Mouse (Mus musculus) heart, adult 2 months (tissue): ENCODE results near the gene Anks1b. TPM values are rescaled to one million over a fixed set of nuclear protein-coding genes. Genes with fewer than 3 reads are reported as not detected.

Source experiments
- DNase-seq, 2 experiments: peaks; one replicate each; pipeline ENCODE4 v3.0.0; 2021
- H3K27ac ChIP-seq: fragments of 200-600 bp; 2 replicates; pipeline ENCODE4 v1.8.1; 2022
- H3K27me3 ChIP-seq: fragments of 200-500 bp; 2 replicates; pipeline ENCODE4 v1.6.1; 2012; ENCODE audit warnings: mild to moderate bottlenecking, low read length, inconsistent platforms, mixed read lengths; ENCODE audit not compliant: control insufficient read depth, insufficient read depth
- H3K36me3 ChIP-seq: fragments of 200-500 bp; 2 replicates; pipeline ENCODE4 v1.6.1; 2012; ENCODE audit warnings: low read length, inconsistent platforms; ENCODE audit not compliant: control insufficient read depth, insufficient read depth
- H3K4me1 ChIP-seq: fragments of 200-500 bp; 2 replicates; pipeline ENCODE4 v1.6.1; 2011; ENCODE audit warnings: low read length; ENCODE audit not compliant: control insufficient read depth, insufficient read depth
- H3K4me3 ChIP-seq: fragments of 200-600 bp; 2 replicates; pipeline ENCODE4 v1.8.1; 2022
- H3K79me2 ChIP-seq: fragments of 200-500 bp; replicated peaks from 2 replicates; pipeline ENCODE4 v1.6.1; 2012; ENCODE audit warnings: mild to moderate bottlenecking, inconsistent platforms, low read length, moderate library complexity, mixed read lengths; ENCODE audit not compliant: control insufficient read depth, insufficient read depth
- H3K9ac ChIP-seq: fragments of 200-500 bp; 2 replicates; pipeline ENCODE4 v1.6.1; 2012; ENCODE audit warnings: low read depth, mild to moderate bottlenecking, control low read depth, inconsistent platforms, low read length, mixed read lengths
- CTCF ChIP-seq: fragments of 200-600 bp; IDR thresholded peaks from 2 replicates; pipeline ENCODE4 v1.8.1; 2022; ENCODE audit warnings: antibody characterized with exemption, mild to moderate bottlenecking, moderate library complexity
- EP300 ChIP-seq: fragments of 200-500 bp; IDR thresholded peaks from 2 replicates; pipeline ENCODE4 v1.6.1; 2011; ENCODE audit warnings: low read depth, low read length, control low read depth; ENCODE audit not compliant: insufficient read depth
- POLR2A ChIP-seq: fragments of 200-500 bp; IDR thresholded peaks from 2 replicates; pipeline ENCODE4 v1.6.1; 2011; ENCODE audit warnings: mild to moderate bottlenecking, low read depth, low read length, control low read depth; ENCODE audit not compliant: insufficient read depth
- WGBS: fragments of 180-500 bp; shearing (Covaris S2); methylation state at CpG from one replicate; pipeline ENCODE4 v1.1.7; 2018; 5-methylcytosine and 5-hydroxymethylcytosine counted together
- intact Hi-C: fragments of 180-260 bp; cut with DNase I; formaldehyde crosslinking; loops from one replicate; pipeline ENCODE4 v1.15.1; 2025
- polyA plus RNA-seq: library from polyadenylated mRNA; depleted of rRNA; stranded (reverse); fragments of >200 nt; gene quantifications from 2 replicates; pipeline ENCODE4 v1.2.3, GENCODE M21; 2012
- total RNA-seq, 2 experiments: library from RNA; stranded (reverse); gene quantifications; 2 replicates each; pipeline ENCODE4 v1.2.3; 2021

Anks1b gene
- total and polyA plus RNA-seq, 3 experiments = 0.16 to 0.80 (median 0.52) TPM

- H3K27ac ChIP-seq = no peak overlapping the region
- intact Hi-C loops = no loop called here
- DNase-seq = no peak
- TF ChIP-seq CTCF (0 out of 2 replicates have a peak, but pooled peaks have one; percentile 9), POLR2A (no peak), EP300 (no peak)
- 0 out of 2 replicates have a peak overlapping the region, but pooled peaks have one; percentile 9 for H3K9ac ChIP-seq
- H3K79me2 ChIP-seq = no peaks in the 10 kb centered on the region
- H3K36me3 ChIP-seq = no peaks in the 10 kb centered on the region
- 0 out of 2 replicates have a peak, but pooled peaks cover 3% of the 10 kb centered on the region for H3K27me3 ChIP-seq
- WGBS = 2% methylated on average over 17 of the region's 56 CpGs
- peak overlapping the region; percentile 36 for H3K4me3 ChIP-seq
- H3K4me1 ChIP-seq = no peaks in the 10 kb centered on the region; the same call in 1 of the 2 replicates
Measured at GRCm38 (mm10) chr10:89872501-89873145, 686 bp upstream of the Anks1b start.

GRCm38 (mm10) chr10:89874036-89874435, 727 bp downstream of the Anks1b start:
- H3K27ac ChIP-seq = no peak overlapping the region
- H3K79me2 ChIP-seq = no peaks in the 10 kb centered on the region
- no peak for DNase-seq
- no peaks in the 10 kb centered on the region; the same call in 1 of the 2 replicates for H3K4me1 ChIP-seq
- intact Hi-C loops = no loop called here
- TF ChIP-seq CTCF = no peak
- no peak for TF ChIP-seq POLR2A
- H3K9ac ChIP-seq = no peak overlapping the region
- no peaks in the 10 kb centered on the region for H3K36me3 ChIP-seq
- WGBS = 12% methylated on average over 8 of the region's 8 CpGs
- 0 out of 2 replicates have a peak, but pooled peaks cover 3% of the 10 kb centered on the region for H3K27me3 ChIP-seq
- H3K4me3 ChIP-seq = peak overlapping the region; percentile 36; the same call in 1 of the 2 replicates

DNA sequence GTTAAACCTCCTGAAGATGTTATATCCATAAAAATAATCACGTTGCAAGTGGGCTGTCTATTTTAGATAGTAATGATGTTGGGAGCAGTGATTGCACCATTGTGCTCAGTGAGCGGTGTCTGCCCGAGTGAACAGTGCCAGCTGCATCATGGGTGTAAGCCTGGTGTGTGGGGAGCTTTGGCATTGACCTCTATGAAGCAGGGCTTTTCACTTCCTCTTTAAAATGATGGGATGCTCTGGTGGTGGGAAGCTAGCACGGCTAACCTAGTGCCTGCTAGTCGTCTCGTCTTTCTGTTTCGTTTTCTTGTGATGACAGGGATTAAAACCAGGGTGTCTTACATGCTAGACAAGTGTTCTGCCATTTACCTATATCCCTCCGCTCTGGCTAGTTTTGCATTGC, 10.3 kb downstream of the Anks1b start:
- TF ChIP-seq EP300 (no peak), POLR2A (no peak), CTCF (no peak)
- no peaks in the 10 kb centered on the region for H3K4me1 ChIP-seq
- no peak for DNase-seq
- H3K79me2 ChIP-seq = no peaks in the 10 kb centered on the region
- H3K9ac ChIP-seq = no peak overlapping the region
- H3K27me3 ChIP-seq = no peaks in the 10 kb centered on the region
- no peaks in the 10 kb centered on the region for H3K36me3 ChIP-seq
- H3K4me3 ChIP-seq = no peak overlapping the region
- no peak overlapping the region for H3K27ac ChIP-seq
- intact Hi-C loops = no loop called here
- WGBS = 74% methylated on average over 8 of the region's 8 CpGs

DNA sequence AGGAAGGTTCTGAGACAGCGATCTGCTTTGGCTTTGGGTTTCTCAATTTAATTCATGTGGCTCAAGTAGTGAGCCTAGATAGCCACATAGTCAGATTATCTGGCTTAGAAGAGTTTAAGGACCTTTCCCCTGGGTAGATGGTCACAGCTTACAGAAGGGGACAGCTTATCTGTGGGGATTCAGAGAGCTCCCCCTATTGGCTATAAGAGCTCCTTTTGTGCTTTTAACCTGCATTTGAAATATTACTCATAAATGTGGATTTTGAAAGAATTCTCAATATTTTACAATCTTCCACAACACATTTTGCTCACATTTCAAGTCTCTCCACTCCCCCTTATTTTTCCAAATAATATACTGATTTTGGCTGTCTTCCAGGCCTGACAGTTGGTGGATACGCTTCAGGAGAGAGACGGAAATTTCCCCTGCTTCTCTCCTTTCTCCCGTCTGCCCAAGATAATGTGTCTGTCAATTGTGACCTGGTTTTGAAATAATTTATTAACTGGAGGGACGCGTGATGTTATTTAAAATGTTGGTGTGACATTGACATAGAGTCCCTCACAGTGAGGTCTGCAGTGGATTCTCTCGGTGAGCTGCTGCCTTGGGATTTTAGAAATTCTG, 29.5 kb downstream of the Anks1b start:
- WGBS = 57% methylated on average over 7 of the region's 7 CpGs
- no peaks in the 10 kb centered on the region for H3K4me1 ChIP-seq
- no peak overlapping the region for H3K27ac ChIP-seq
- H3K79me2 ChIP-seq = no peaks in the 10 kb centered on the region
- no peaks in the 10 kb centered on the region for H3K27me3 ChIP-seq
- no peak for DNase-seq
- no peaks in the 10 kb centered on the region for H3K36me3 ChIP-seq
- TF ChIP-seq POLR2A = no peak
- TF ChIP-seq EP300 = no peak
- TF ChIP-seq CTCF = 0 out of 2 replicates have a peak, but pooled peaks have one; percentile 8
- no peak overlapping the region for H3K4me3 ChIP-seq
- intact Hi-C loops = no loop called here
- H3K9ac ChIP-seq = no peak overlapping the region

DNA sequence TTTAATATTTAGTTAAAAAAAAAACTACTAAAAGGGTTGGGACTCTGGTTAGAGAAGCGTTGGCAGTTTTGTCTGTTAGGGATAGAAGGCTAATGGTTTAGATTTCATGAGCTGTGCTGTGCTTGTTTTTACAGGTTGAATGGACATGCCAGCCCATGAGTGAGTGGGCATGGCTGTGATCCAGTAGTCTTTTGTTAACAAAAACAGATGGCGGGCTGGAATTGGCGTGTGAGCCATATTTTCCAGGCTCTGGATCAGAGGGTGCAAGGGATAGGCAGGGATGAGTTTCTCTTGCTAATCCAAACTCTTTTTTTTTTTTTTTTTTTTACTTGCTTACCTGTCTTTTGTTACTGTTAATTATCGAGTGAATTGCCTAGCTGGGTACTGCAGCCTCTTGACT, 38.6 kb downstream of the Anks1b start:
- Histone ChIP-seq H3K9ac (no peak overlapping the region), H3K27ac (no peak overlapping the region), H3K27me3 (no peaks in the 10 kb centered on the region), H3K4me1 (no peaks in the 10 kb centered on the region), H3K79me2 (no peaks in the 10 kb centered on the region), H3K36me3 (no peaks in the 10 kb centered on the region), H3K4me3 (no peak overlapping the region)
- no peak for TF ChIP-seq EP300
- TF ChIP-seq POLR2A = no peak
- TF ChIP-seq CTCF = no peak
- no peak for DNase-seq
- intact Hi-C loops = no loop called here
- WGBS = 84% methylated on average over 4 of the region's 4 CpGs

GRCm38 (mm10) chr10:89913174-89913573, 39.9 kb downstream of the Anks1b start:
- intact Hi-C loops = no loop called here
- H3K79me2 ChIP-seq = no peaks in the 10 kb centered on the region
- H3K36me3 ChIP-seq = no peaks in the 10 kb centered on the region
- no peaks in the 10 kb centered on the region for H3K4me1 ChIP-seq
- DNase-seq = no peak
- H3K4me3 ChIP-seq = no peak overlapping the region
- H3K27ac ChIP-seq = no peak overlapping the region
- no peaks in the 10 kb centered on the region for H3K27me3 ChIP-seq
- H3K9ac ChIP-seq = no peak overlapping the region
- TF ChIP-seq POLR2A (no peak), EP300 (no peak), CTCF (no peak)
